Mouse (Mus musculus) frontal cortex, postnatal 25 days (tissue): ENCODE measurements around the gene Mdh2.

ENCODE experiments used
- DNase-seq, 2 experiments: peaks; one replicate each; pipeline ENCODE4 v3.0.0; 2022; ENCODE audit warnings: low spot score in 2 of 2

The Mdh2 gene

GRCm38 (mm10) chr5:135778471-135779445 is at the start of gene Mdh2:
TSS of gene Mdh2 (plus strand) at chr5:135778480.
- DNase-seq, result peak; percentile 95 to 99

- no peak for DNase-seq
Observed at GRCm38 (mm10) chr5:135729351-135729750, 48.9 kb upstream of the Mdh2 start.

- DNase-seq, result no peak
Observed at GRCm38 (mm10) chr5:135730278-135730677, 48.0 kb upstream of the Mdh2 start.

- DNase-seq, result no peak
Observed at GRCm38 (mm10) chr5:135730916-135731315, 47.4 kb upstream of the Mdh2 start.

- no peak for DNase-seq
Observed at GRCm38 (mm10) chr5:135731322-135731721, 47.0 kb upstream of the Mdh2 start.

- DNase-seq, result no peak
Observed at GRCm38 (mm10) chr5:135733071-135733470, 45.2 kb upstream of the Mdh2 start.

GRCm38 (mm10) chr5:135734057-135734680 is 44.1 kb upstream of the Mdh2 start:
- DNase-seq, result no peak

- DNase-seq, result no peak
Observed at GRCm38 (mm10) chr5:135735741-135736140, 42.5 kb upstream of the Mdh2 start.

GRCm38 (mm10) chr5:135736544-135736943 is 41.7 kb upstream of the Mdh2 start:
- no peak for DNase-seq

GRCm38 (mm10) chr5:135737154-135737553 is 41.1 kb upstream of the Mdh2 start:
- DNase-seq, result no peak

- DNase-seq, result no peak
Observed at GRCm38 (mm10) chr5:135738266-135738665, 40.0 kb upstream of the Mdh2 start.

- no peak for DNase-seq
Observed at GRCm38 (mm10) chr5:135742156-135742555, 36.1 kb upstream of the Mdh2 start.

- DNase-seq, result no peak
Observed at GRCm38 (mm10) chr5:135742941-135743740, 35.1 kb upstream of the Mdh2 start.

- DNase-seq, result peak; percentile 84 to 85
Observed at GRCm38 (mm10) chr5:135743741-135744609, 34.3 kb upstream of the Mdh2 start, which contains the start of gene Tmem120a. TSS of gene Tmem120a (minus strand) at chr5:135744448.

GRCm38 (mm10) chr5:135744742-135745141 is 33.5 kb upstream of the Mdh2 start:
- no peak for DNase-seq

- no peak for DNase-seq
Observed at GRCm38 (mm10) chr5:135751041-135751440, 27.2 kb upstream of the Mdh2 start.

- no peak for DNase-seq
Observed at GRCm38 (mm10) chr5:135751595-135751994, 26.7 kb upstream of the Mdh2 start.

GRCm38 (mm10) chr5:135761881-135762280 is 16.4 kb upstream of the Mdh2 start:
- no peak for DNase-seq

GRCm38 (mm10) chr5:135763526-135763925 is 14.8 kb upstream of the Mdh2 start:
- DNase-seq, result peak; percentile 70 to 73

GRCm38 (mm10) chr5:135764971-135765370 is 13.3 kb upstream of the Mdh2 start:
- no peak for DNase-seq

GRCm38 (mm10) chr5:135772519-135772918 is 5.8 kb upstream of the Mdh2 start:
- DNase-seq, result no peak
